Mouse (Mus musculus) layer of hippocampus, postnatal 10 days (tissue): ENCODE results near the gene Pcgf3. TPM values are rescaled to one million over a fixed set of nuclear protein-coding genes. Genes with fewer than 3 reads are reported as not detected.

Experiments used
- DNase-seq, 2 experiments: peaks; one replicate each; pipeline ENCODE4 v3.0.0; 2021; ENCODE audit warnings: low spot score in 2 of 2
- long read RNA-seq: library from polyadenylated mRNA; stranded (forward); transcript quantifications from one replicate; pipeline ENCODE4 v2.0.0, GENCODE M21; 2023
- total RNA-seq, 2 experiments: library from RNA; stranded (reverse); gene quantifications; 2 replicates each; pipeline ENCODE4 v1.2.3; 2021

Gene Pcgf3
- total RNA-seq: 10 to 100 TPM; 69.3 to 71.4 TPM
- long read RNA-seq, full-length matches to known transcripts: 5 of 16 reads
- long read RNA-seq, partial matches to known transcripts: 10 of 16 reads
- long read RNA-seq, other reads (novel, unspliced or antisense): 1 of 16 reads

GRCm38 (mm10) chr5:108461082-108462065, at the start of gene Pcgf3:
TSS of gene Pcgf3 (plus strand) at chr5:108461232.
- DNase-seq: peak; percentile 98 to 99

- no peak for DNase-seq
These were observed 46.3 kb upstream of the Pcgf3 start for GRCm38 (mm10) chr5:108414711-108415110.

GRCm38 (mm10) chr5:108422741-108423140, 38.3 kb upstream of the Pcgf3 start:
- DNase-seq: no peak

GRCm38 (mm10) chr5:108423427-108423826, 37.6 kb upstream of the Pcgf3 start:
- DNase-seq: no peak

GRCm38 (mm10) chr5:108427186-108427585, 33.8 kb upstream of the Pcgf3 start:
- DNase-seq: peak; percentile 51 to 64

GRCm38 (mm10) chr5:108431196-108431595, 29.8 kb upstream of the Pcgf3 start:
- no peak for DNase-seq

- peak; percentile 94 to 96 for DNase-seq
These were observed 27.0 kb upstream of the Pcgf3 start, which contains the start of gene Atp5k for GRCm38 (mm10) chr5:108433804-108434587. TSS of gene Atp5k (minus strand) at chr5:108434448.

- DNase-seq: no peak
These were observed 24.9 kb upstream of the Pcgf3 start for GRCm38 (mm10) chr5:108436101-108436500.

GRCm38 (mm10) chr5:108446973-108447372, 14.1 kb upstream of the Pcgf3 start:
- DNase-seq: no peak

GRCm38 (mm10) chr5:108447857-108448256, 13.2 kb upstream of the Pcgf3 start:
- no peak for DNase-seq

- peak in 1 of 2 experiments; percentile 14 for DNase-seq
These were observed 12.0 kb upstream of the Pcgf3 start, which contains the start of gene Mfsd7a for GRCm38 (mm10) chr5:108448785-108449668. TSS of gene Mfsd7a (minus strand) at chr5:108448891.

GRCm38 (mm10) chr5:108450837-108451540, 10.0 kb upstream of the Pcgf3 start:
- no peak for DNase-seq

GRCm38 (mm10) chr5:108451611-108452010, 9.4 kb upstream of the Pcgf3 start:
- no peak for DNase-seq

GRCm38 (mm10) chr5:108452422-108452821, 8.6 kb upstream of the Pcgf3 start:
- no peak for DNase-seq

- no peak for DNase-seq
These were observed 6.9 kb upstream of the Pcgf3 start for GRCm38 (mm10) chr5:108454094-108454493.

- DNase-seq: no peak
These were observed 2.3 kb upstream of the Pcgf3 start for GRCm38 (mm10) chr5:108458706-108459105.

- DNase-seq: no peak
These were observed 571 bp upstream of the Pcgf3 start for GRCm38 (mm10) chr5:108460461-108460860.

- no peak for DNase-seq
These were observed 1.4 kb downstream of the Pcgf3 start for GRCm38 (mm10) chr5:108462446-108462845.

GRCm38 (mm10) chr5:108465131-108465891, 4.3 kb downstream of the Pcgf3 start:
- DNase-seq: no peak
